Mouse (Mus musculus) CH12.LX (cell line): Measurements from ENCODE around the gene Shld1.

ENCODE experiments used
- CHD2 ChIP-seq: IDR thresholded peaks from 2 replicates; pipeline ENCODE4 v1.6.1; 2011; ENCODE audit warnings: low read length, improper control_type of control experiment
- CTCF ChIP-seq, 2 experiments: IDR thresholded peaks in 1 of 2; conservative IDR thresholded peaks in 1 of 2; 2 replicates each; pipeline ENCODE4 v1.5.1; 2011 to 2012; ENCODE audit warnings: low read depth in 2 of 2, low read length in 2 of 2, improper control_type of control experiment in 1 of 2, inconsistent platforms in 1 of 2, mild to moderate bottlenecking in 1 of 2, moderate library complexity in 1 of 2
- E2F4 ChIP-seq: IDR thresholded peaks from 2 replicates; pipeline ENCODE4 v1.6.1; 2011; ENCODE audit warnings: low read depth, low read length, improper control_type of control experiment; ENCODE audit not compliant: insufficient replicate concordance
- ELF1 ChIP-seq: IDR thresholded peaks from 2 replicates; pipeline ENCODE4 v1.6.1; 2014; ENCODE audit warnings: low read depth, mild to moderate bottlenecking, inconsistent platforms, low read length, improper control_type of control experiment
- EP300 ChIP-seq: IDR thresholded peaks from 2 replicates; pipeline ENCODE4 v1.6.1; 2011; ENCODE audit warnings: low read length, improper control_type of control experiment
- GABPA ChIP-seq: IDR thresholded peaks from 2 replicates; pipeline ENCODE4 v1.6.1; 2012; ENCODE audit warnings: low read depth, low read length, improper control_type of control experiment, inconsistent platforms; ENCODE audit not compliant: insufficient replicate concordance
- MAZ ChIP-seq: IDR thresholded peaks from 2 replicates; pipeline ENCODE4 v1.6.1; 2012; ENCODE audit warnings: low read depth, mild to moderate bottlenecking, inconsistent platforms, low read length, improper control_type of control experiment, moderate library complexity
- NELFE ChIP-seq: IDR thresholded peaks from 2 replicates; pipeline ENCODE4 v1.6.1; 2011; ENCODE audit warnings: low read depth, low read length, improper control_type of control experiment
- POLR2A ChIP-seq: IDR thresholded peaks from 2 replicates; pipeline ENCODE4 v1.6.1; 2011; ENCODE audit warnings: low read depth, mild to moderate bottlenecking, improper control_type of control experiment, low read length
- RCOR1 ChIP-seq: conservative IDR thresholded peaks from 2 replicates; pipeline ENCODE4 v1.6.1; 2012; ENCODE audit warnings: low read depth, mild to moderate bottlenecking, inconsistent platforms, low read length, improper control_type of control experiment
- UBTF ChIP-seq: IDR thresholded peaks from 2 replicates; pipeline ENCODE4 v1.6.1; 2012; ENCODE audit warnings: low read depth, mild to moderate bottlenecking, inconsistent platforms, low read length, improper control_type of control experiment, moderate library complexity
- USF1 ChIP-seq: IDR thresholded peaks from 2 replicates; pipeline ENCODE4 v1.6.1; 2014; ENCODE audit warnings: low read depth, mild to moderate bottlenecking, inconsistent platforms, low read length, improper control_type of control experiment
- ZKSCAN1 ChIP-seq: IDR thresholded peaks from 2 replicates; pipeline ENCODE4 v1.6.1; 2012; ENCODE audit warnings: low read depth, inconsistent platforms, low read length, improper control_type of control experiment, borderline replicate concordance
- ZNF384 ChIP-seq: IDR thresholded peaks from 2 replicates; pipeline ENCODE4 v1.6.1; 2012; ENCODE audit warnings: low read depth, low read length, improper control_type of control experiment, inconsistent platforms

DNA sequence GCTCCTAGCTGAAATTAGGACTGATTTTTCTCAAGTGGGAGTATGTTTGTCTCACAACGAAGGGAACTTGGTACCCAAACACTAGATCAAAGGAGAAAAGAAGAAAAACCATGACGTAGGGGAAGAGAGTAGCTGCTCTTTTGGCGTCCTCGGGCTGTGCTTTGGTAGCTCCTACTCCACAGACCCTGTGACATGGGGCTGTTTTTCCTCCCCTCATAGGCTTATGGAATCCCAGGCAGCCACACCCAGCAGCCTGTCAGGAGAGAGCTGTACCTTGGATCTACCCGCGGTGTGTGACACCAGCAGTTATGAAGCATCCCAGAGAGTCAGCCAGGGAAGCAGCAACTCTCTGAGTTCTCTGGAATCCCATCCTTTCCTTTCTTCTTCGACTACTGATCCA, 5.0 kb downstream of the Shld1 start:
- no peak for TF ChIP-seq E2F4
- no peak for TF ChIP-seq POLR2A
- no peak for TF ChIP-seq CTCF (conservative IDR thresholded peaks at IDR 0.05 in 1 of 2, IDR thresholded peaks at IDR 0.05 in 1 of 2; ENCODE audit: low read depth in 2 of 2, low read length in 2 of 2)
- no peak for TF ChIP-seq NELFE
- TF ChIP-seq USF1 = no peak
- no peak for TF ChIP-seq CHD2
- no peak for TF ChIP-seq UBTF
- no peak for TF ChIP-seq MAZ
- no peak for TF ChIP-seq RCOR1
- TF ChIP-seq EP300 = no peak
- TF ChIP-seq ZNF384 = no peak
- TF ChIP-seq ZKSCAN1 = no peak
- TF ChIP-seq GABPA = no peak
- no peak for TF ChIP-seq ELF1
